Mouse (Mus musculus) ovary, postnatal 36 days (tissue): ENCODE measurements at regions not wholly inside any gene's neighbourhood (a gene's known extent, or its start where the extent isn't known, plus 50 kb on each side); places are given as distances from the start of the nearest gene placed in this dataset.
"Not testable (repeated sequence)": the region's sequence is repeated elsewhere in the genome, so short reads cannot be mapped to it uniquely, and the experiment has no call there.

ENCODE experiments used
- DNase-seq: peaks from one replicate; pipeline ENCODE4 v3.0.0; 2022; ENCODE audit warnings: low spot score, mixed read lengths

GRCm38 (mm10) chr10:22556401-22556800 lies 88.4 kb upstream of the Slc2a12 start:
- DNase-seq: not testable (repeated sequence)

GRCm38 (mm10) chr10:22569250-22570010 lies 75.4 kb upstream of the Slc2a12 start:
- DNase-seq: not testable (repeated sequence)

- not testable (repeated sequence) for DNase-seq
These were observed 70.8 kb upstream of the Slc2a12 start for GRCm38 (mm10) chr10:22574048-22574447.

- peak; percentile 25 for DNase-seq
These were observed 65.4 kb upstream of the Slc2a12 start for GRCm38 (mm10) chr10:22579426-22579825.

DNA sequence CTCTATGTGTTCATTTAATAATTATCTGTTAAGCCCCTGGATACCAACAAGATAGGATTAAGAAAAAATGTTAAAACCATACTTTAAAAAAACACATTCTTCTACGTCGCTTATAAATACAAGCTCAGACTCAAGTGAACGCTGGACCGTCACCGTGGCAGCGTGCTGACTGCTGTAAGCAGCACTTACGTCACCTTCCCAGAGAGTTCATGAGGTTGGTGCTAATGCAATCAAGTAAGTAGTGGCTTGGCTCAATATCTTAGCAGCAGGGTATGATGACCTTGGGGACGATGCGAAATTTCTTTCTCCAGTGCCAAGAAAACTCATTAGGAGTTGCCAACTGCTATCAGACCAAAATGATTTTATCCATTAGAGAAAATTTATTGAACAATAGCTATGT lies 63.5 kb upstream of the Slc2a12 start:
- DNase-seq: not testable (repeated sequence)

DNA sequence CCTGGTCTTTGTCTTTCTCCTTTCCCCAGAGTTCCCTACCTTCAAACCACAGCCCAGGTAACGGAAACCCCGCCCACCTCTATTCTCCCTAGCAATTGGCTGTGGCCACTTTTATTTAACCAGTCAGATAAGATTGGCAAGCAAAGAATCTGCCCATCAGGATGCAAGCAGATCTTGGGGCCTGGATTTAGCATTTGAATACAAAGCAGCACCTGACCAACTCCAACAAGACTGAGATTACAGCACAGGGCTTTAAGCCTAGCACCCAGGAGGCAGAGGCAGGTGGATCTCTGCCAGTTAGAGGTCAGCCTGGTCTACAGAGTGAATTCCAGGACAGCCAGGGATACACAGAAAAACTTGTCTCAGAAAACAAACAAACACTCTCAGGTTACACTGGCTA lies 61.5 kb upstream of the Slc2a12 start:
- not testable (repeated sequence) for DNase-seq

DNA sequence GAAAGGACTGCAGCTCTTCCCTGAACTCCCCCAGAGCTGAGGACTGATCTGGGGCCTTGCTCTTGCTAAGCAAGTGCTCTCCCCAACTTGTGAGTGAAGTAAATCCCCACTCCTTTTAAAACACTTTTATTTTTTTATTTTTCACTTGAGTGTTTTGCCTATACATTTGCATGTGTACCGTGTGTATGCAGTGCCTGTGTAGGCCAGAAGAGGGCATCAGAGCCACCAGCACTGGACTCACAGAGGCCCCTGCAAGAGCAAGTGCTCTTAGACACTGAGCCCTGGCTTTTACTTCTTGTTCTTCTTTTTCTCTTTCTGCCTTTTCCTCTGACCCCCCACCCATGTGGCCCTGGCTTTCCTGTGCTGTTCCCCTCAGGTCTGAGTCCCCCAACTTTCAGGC lies 56.2 kb upstream of the Slc2a12 start:
- not testable (repeated sequence) for DNase-seq

DNA sequence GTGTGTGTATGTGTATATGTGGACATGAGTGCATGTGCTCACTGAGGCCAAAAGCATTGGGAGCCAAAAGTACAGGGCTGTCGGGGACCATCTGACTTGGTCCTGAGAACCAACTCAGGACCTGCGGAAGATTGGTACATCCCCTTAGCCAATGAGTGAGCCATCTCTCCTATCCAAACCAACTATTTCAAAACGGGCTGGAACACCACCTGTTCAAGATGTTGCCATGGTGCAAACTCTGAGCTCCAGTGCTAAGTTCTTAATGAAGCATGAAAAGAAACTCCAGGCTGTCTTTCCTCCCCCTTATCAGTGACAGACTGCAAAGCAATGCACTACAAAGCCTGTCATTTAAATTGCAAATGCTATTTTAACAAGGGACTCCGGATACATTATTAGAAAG lies 53.1 kb upstream of the Slc2a12 start:
- not testable (repeated sequence) for DNase-seq

DNA sequence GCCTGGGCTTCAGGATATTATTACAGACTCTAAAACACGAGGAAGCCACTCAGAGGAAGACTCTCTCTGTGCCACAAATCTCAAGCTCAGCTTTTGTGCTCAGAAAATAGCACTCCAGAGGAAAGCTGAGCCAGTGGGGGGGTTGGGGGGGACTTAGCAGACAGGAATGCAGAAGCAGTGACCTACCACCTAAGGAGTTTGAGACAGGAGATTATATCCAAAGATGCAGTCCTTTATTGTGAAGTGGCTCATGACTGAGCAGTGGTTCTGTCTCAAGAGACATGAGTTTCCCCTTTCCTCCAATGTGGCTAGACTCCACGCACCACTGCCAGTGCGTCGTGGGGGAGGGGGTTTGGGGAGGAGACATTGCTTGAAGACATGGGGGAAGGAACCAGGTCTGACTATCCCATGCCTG lies 52.6 kb upstream of the Slc2a12 start:
- DNase-seq: not testable (repeated sequence)

DNA sequence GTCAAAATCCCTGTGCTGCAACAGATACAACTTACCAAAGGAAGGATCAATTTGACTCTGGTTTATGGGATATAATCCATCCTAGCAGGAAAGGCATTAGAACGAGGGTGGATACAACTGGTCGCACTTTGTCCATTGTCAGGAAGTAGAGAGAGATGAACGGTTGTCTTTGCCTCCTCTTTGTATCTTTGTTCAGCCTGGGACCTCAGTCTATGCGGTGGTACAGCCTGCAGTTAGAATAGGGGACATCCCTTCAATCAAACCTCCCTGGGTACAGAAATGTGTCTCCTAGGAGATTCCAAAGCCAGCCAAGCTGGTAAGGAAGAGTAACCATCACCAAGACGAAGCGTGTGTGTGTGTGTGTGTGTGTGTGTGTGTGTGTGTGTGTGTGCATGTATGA lies 52.1 kb upstream of the Slc2a12 start:
- DNase-seq: not testable (repeated sequence)
